Mouse (Mus musculus) lung, adult 2 months (tissue): ENCODE measurements at regions not wholly inside any gene's neighbourhood (a gene's known extent, or its start where the extent isn't known, plus 50 kb on each side); places are given as distances from the start of the nearest gene placed in this dataset.

Source experiments
- CTCF ChIP-seq: fragments of 200-500 bp; IDR thresholded peaks from 2 replicates; pipeline ENCODE4 v1.5.1; 2011; ENCODE audit warnings: mild to moderate bottlenecking, low read length, control low read depth; ENCODE audit not compliant: insufficient read depth
- POLR2A ChIP-seq: fragments of 200-500 bp; IDR thresholded peaks from 2 replicates; pipeline ENCODE4 v1.6.1; 2011; ENCODE audit warnings: low read depth, mild to moderate bottlenecking, control low read depth, low read length, borderline replicate concordance; ENCODE audit errors: extremely low read depth

GRCm38 (mm10) chr6:66428370-66428769 lies 106.8 kb upstream of the Mad2l1 start:
- TF ChIP-seq POLR2A = no peak
- TF ChIP-seq CTCF = no peak
